Mouse (Mus musculus) left cerebral cortex, postnatal 10 days (tissue): ENCODE measurements around the gene Sipa1l2. TPM values are rescaled to one million over a fixed set of nuclear protein-coding genes. Genes with fewer than 3 reads are reported as not detected.
A peak's percentile ranks its signal among the peaks of the same experiment; 100 is the strongest.
"Not testable (repeated sequence)": the region's sequence is repeated elsewhere in the genome, so short reads cannot be mapped to it uniquely, and the experiment has no call there.

Source experiments
- DNase-seq, 2 experiments: peaks; one replicate each; pipeline ENCODE4 v3.0.0; 2021 to 2022; ENCODE audit warnings: low spot score in 2 of 2, mixed read lengths in 1 of 2; ENCODE audit errors: extremely low spot score in 1 of 2
- intact Hi-C: fragments of 180-260 bp; cut with DNase I; formaldehyde crosslinking; loops from one replicate; pipeline ENCODE4 v1.15.1; 2025
- total RNA-seq, 2 experiments: library from RNA; stranded (reverse); gene quantifications; 2 replicates each; pipeline ENCODE4 v1.2.3; 2021

Gene Sipa1l2
- total RNA-seq, 2 experiments from 2014 or later = 36.6 to 38.6 TPM

- no peak for DNase-seq
- intact Hi-C loops = no loop called here
These were observed 125.0 kb downstream of the Sipa1l2 start for GRCm38 (mm10) chr8:125444457-125445224.

DNA sequence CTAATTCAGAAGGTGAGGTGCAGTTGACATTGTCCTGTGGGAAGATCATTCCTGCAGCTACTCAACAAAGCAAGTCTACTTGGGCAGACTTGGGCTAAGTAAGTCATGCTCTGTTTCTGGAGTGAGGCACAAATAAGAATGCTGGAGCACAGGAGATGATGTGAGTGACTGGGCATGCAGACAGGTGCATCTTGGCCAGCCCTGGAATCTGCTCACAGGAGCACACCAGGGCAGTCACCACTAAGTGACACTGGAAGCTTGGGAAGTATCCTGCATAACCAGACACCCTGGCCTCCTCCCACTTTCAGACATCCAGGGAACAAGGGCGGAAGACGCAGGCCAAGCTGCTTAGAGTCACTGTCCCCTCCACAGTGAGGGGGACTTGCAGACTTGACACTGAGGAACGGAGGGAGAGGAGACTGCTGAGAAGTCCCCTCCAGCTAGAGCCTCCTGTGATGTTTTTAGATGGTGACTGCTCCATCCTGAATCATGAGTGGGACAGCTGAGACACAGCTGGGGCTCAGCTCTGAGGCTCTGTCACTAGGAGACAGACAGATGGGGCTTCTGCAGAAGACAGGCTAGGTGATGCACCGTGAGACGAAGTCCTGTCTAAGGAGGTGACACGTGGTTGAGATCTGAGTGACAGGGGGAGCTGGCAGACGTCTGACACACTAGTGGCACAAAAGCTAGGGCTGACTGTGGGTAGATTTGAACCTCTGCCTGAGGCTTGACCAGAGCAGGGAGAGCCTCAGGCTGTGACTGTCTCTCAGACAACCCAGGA is 134.1 kb downstream of the Sipa1l2 start:
- intact Hi-C loops = no loop called here
- no peak for DNase-seq

GRCm38 (mm10) chr8:125434151-125434550 is 135.5 kb downstream of the Sipa1l2 start:
- intact Hi-C loops = no loop called here

GRCm38 (mm10) chr8:125431321-125431720 is 138.3 kb downstream of the Sipa1l2 start:
- intact Hi-C loops = no loop called here
- DNase-seq = no peak

More at GRCm38 (mm10) chr8:125434151-125434550, 135.5 kb downstream of the Sipa1l2 start:
- DNase-seq = no peak

GRCm38 (mm10) chr8:125430796-125431195 is 138.8 kb downstream of the Sipa1l2 start:
- no peak for DNase-seq
- intact Hi-C loops = no loop called here

DNA sequence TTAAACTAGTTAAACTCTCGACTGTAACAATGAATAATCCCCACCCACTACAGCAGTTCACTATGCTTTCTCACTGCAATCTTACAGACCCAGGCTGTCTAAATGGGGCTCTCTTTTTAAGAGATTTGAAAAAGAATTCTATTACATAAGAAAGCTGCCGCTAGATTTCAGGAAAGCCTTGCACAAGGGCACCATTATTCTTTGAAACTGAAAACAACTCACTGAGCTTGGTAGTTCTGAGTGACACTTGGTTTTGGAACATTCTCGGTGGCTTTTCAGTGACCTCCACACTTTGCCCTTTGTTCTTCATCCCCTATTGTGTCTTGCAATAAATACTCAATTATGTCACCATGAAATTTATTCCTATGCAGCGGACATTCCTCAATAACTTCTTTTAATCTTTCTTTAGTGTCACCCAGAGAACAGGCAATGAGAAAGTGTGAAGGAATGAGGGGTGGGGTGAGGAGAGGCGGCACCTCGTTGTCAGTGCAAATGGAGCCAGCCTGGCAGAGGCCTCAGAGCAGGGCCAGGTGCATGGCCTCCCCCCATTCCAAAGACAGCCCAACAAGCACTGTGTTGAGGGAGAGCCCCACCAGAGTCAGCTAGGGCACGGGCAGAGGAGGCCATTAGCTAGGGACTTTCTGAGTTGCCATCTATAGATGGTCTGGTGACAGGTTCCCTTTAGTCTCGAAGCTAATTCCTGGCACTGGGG is 140.5 kb downstream of the Sipa1l2 start:
- DNase-seq = no peak
- intact Hi-C loops = no loop called here

DNA sequence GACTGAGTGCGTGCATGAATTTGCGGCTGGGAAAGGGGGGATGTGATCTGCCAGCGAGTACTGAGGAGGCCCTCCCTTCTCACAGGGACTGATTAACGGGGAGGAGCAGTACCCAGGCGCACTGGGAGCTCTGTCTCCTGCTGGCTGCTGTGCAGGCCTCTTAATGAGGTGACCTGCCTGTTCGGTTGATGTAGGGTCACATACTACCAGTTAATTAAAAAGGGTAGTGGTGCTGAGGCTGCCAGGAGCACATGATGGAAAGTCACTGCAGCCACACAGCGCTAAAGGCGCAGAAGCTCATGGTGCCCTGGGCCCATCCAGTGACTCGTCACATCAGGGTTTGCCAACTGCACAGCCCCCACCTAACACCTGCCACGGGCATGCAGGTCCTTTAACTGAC is 145.7 kb downstream of the Sipa1l2 start:
- intact Hi-C loops = no loop called here

DNA sequence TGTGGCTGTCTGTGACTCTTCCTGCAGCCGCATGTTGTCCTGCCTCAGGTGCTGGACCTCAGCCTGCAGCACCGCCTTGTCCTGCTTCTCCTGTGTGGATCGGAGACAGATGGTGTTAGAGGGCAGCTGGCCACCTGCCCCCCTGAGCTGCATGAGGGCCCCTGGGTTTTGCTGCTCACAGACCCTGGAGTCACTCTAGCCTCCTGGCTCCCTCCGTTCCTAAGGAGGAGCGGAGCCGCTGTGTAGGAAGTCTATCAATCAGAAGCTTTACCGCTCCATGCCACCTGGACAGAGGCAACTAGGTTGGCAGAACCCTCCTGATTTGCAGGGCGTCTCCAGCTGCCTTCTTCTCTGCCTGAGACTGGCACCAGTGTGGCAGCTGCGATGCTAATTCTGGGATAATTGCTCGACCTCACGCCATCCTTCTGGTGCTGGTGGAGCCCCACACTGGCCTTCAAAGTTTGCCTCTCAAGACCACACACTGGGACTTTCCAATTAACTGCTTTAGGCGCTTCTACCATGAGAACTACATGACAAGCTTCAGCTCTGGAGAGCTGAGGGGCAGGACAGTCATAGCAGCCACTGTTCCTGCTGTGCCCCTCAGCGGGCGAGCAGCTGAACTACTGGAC is 150.3 kb downstream of the Sipa1l2 start:
- intact Hi-C loops = no loop called here
- no peak for DNase-seq

More for the DNA sequence above, 145.7 kb downstream of the Sipa1l2 start:
- DNase-seq = no peak

GRCm38 (mm10) chr8:125416146-125416545 is 153.5 kb downstream of the Sipa1l2 start:
- DNase-seq = no peak
- intact Hi-C loops = no loop called here

GRCm38 (mm10) chr8:125414651-125415050 is 155.0 kb downstream of the Sipa1l2 start:
- DNase-seq = no peak
- intact Hi-C loops = no loop called here

DNA sequence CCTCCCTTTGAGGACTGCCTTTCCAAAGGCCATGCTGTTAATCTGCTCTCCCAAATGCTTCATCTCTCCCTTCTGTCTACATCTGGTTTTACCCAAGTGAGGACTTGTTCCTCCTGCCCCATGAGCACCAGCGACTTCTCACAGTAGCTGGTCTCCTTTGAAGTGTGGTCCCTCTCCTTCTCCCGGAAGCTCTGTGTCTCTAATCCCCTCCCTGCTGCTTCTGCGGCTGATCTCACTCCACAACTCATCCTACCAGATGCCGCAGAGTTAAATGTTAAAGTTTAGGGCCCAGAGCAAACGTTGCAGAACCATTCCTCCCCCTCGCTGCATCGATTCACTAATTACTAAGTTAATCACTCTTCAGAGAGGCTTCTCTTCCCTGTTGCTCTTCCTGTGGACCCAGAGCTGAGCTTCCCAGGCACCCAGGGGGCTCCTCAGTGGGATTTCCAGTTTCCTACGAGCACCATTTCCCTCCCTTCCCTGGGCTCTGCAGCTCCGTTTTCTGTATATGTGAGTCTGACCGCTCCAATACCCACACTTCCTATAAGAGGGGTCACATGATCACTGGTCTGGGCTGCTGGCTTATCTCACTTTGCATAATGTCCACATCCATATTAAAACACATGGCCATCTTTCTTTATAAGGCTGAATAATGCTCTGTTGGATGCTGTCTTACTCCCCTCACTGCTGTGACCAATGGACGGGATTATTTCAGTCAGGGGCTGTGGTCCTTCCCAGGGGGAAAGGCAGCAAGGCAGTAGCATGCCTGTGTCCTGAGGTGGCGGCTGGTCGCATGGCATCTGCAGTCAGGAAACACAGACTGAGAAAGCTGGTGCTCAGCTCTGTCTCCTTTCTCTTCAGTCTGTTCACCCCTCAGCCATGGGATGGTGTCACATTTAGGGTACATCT is 156.4 kb downstream of the Sipa1l2 start:
- no peak for DNase-seq
- intact Hi-C loops = no loop called here

GRCm38 (mm10) chr8:125410646-125411045 is 159.0 kb downstream of the Sipa1l2 start:
- intact Hi-C loops = no loop called here

DNA sequence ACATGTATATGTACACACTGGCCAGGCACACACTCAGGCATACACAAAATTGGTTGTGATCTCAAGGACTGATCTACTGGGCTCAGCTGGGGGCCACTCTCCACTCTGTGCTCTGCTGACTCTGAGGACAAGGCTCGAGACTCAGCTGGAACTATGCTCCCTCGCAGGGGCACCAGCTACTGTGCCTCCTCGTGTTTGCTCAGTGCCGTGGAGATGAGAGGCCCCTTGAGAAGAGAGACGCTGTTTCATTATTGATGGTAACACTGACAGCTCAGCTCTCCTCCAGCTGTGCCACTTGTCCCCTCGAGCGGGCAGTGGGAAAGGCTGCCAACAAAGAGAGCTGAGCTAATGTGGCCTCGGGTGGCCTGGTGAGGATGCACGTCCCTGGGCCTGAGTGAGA is 161.9 kb downstream of the Sipa1l2 start:
- intact Hi-C loops = no loop called here

More at GRCm38 (mm10) chr8:125410646-125411045, 159.0 kb downstream of the Sipa1l2 start:
- DNase-seq = no peak

DNA sequence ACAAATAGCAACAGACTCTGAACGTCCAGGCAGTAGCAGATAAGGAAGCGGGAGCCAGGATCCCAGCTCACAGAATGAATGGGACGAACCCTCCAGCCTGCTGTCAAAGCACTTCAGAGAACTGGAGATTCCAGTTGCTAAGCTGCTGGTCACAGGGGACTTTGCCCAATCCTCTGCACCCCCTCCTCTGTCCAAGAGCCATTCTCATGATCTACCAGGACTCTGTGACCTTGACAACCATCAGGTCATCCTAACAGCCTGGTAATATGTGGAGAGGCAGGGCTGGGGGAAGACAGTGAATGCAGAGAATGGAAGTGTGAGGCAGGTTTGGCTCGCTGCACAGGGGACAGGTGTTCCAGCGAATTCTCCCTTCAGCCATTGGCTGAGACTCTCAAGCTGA is 163.2 kb downstream of the Sipa1l2 start:
- intact Hi-C loops = no loop called here

More for the DNA sequence above, 161.9 kb downstream of the Sipa1l2 start:
- no peak for DNase-seq

GRCm38 (mm10) chr8:125401350-125401749 is 168.3 kb downstream of the Sipa1l2 start:
- intact Hi-C loops = no loop called here
- no peak for DNase-seq

More for the DNA sequence above, 163.2 kb downstream of the Sipa1l2 start:
- no peak for DNase-seq

- DNase-seq = peak in 1 of 2 experiments; percentile 42
- intact Hi-C loops = no loop called here
These were observed 171.6 kb downstream of the Sipa1l2 start for GRCm38 (mm10) chr8:125397981-125398380.

GRCm38 (mm10) chr8:125395682-125396081 is 173.9 kb downstream of the Sipa1l2 start:
- intact Hi-C loops, DNase-seq: not testable (repeated sequence)

GRCm38 (mm10) chr8:125395032-125395431 is 174.6 kb downstream of the Sipa1l2 start:
- no peak for DNase-seq
- intact Hi-C loops = no loop called here
